Mouse (Mus musculus) forebrain, embryonic 14.5 days (tissue): ENCODE measurements at regions not wholly inside any gene's neighbourhood (a gene's known extent, or its start where the extent isn't known, plus 50 kb on each side); places are given as distances from the start of the nearest gene placed in this dataset.

ENCODE experiments used
- ATAC-seq: fragments of 200-750 bp; cut with Nextera tagmentation; 2 replicates; pipeline ENCODE4 v1.8.0; 2017; ENCODE audit warnings: mild to moderate bottlenecking, moderate library complexity
- DNase-seq: peaks from one replicate; pipeline ENCODE4 v3.0.0-alpha.2; 2015; ENCODE audit warnings: low spot score
- H3K27ac ChIP-seq: fragments of 300-500 bp; sonication (generic); 2 replicates; pipeline ENCODE4 v1.5.1; 2014; ENCODE audit warnings: low read depth, mild to moderate bottlenecking, control low read depth, low read length, moderate library complexity
- H3K27me3 ChIP-seq: fragments of 300-500 bp; sonication (generic); replicated peaks from 2 replicates; pipeline ENCODE4 v1.6.1; 2014; ENCODE audit warnings: low read length, control low read depth, mixed read lengths; ENCODE audit not compliant: control insufficient read depth, insufficient read depth
- H3K36me3 ChIP-seq: fragments of 300-500 bp; sonication (generic); 2 replicates; pipeline ENCODE4 v1.6.1; 2014; ENCODE audit warnings: low read length, control low read depth; ENCODE audit not compliant: control insufficient read depth, insufficient read depth
- H3K4me1 ChIP-seq: fragments of 300-500 bp; sonication (generic); 2 replicates; pipeline ENCODE4 v1.6.1; 2014; ENCODE audit warnings: antibody characterized with exemption, low read length, control low read depth; ENCODE audit not compliant: control insufficient read depth, insufficient read depth
- H3K4me2 ChIP-seq: fragments of 300-500 bp; sonication (generic); 2 replicates; pipeline ENCODE4 v1.6.1; 2014; ENCODE audit warnings: mild to moderate bottlenecking, control low read depth, low read length
- H3K4me3 ChIP-seq: fragments of 300-500 bp; sonication (generic); 2 replicates; pipeline ENCODE4 v1.5.1; 2014; ENCODE audit warnings: low read depth, low read length, control low read depth
- H3K9ac ChIP-seq: fragments of 300-500 bp; sonication (generic); 2 replicates; pipeline ENCODE4 v1.6.1; 2014; ENCODE audit warnings: mild to moderate bottlenecking, low read length, control low read depth, moderate library complexity
- H3K9me3 ChIP-seq: fragments of 300-500 bp; sonication (generic); replicated peaks from 2 replicates; pipeline ENCODE4 v1.6.1; 2016; ENCODE audit warnings: low read length, control low read depth, mixed read lengths; ENCODE audit not compliant: control insufficient read depth
- WGBS: fragments of 180-500 bp; shearing (Covaris S2); extraction: QIAGEN DNeasy Blood & Tissue Kit; methylation state at CpG from one replicate; pipeline ENCODE4 v1.1.7; 2014; 5-methylcytosine and 5-hydroxymethylcytosine counted together

GRCm38 (mm10) chr3:39313563-39313962, 426.8 kb downstream of the Fat4 start:
- Histone ChIP-seq H3K9ac (no peak overlapping the region), H3K4me3 (no peak overlapping the region), H3K9me3 (no peaks in the 10 kb centered on the region), H3K4me2 (no peak overlapping the region), H3K4me1 (no peaks in the 10 kb centered on the region), H3K27ac (no peak overlapping the region), H3K27me3 (no peaks in the 10 kb centered on the region), H3K36me3 (no peaks in the 10 kb centered on the region)
- WGBS: 52% methylated on average over 4 of the region's 4 CpGs
- no peak for DNase-seq
- no peak for ATAC-seq

DNA sequence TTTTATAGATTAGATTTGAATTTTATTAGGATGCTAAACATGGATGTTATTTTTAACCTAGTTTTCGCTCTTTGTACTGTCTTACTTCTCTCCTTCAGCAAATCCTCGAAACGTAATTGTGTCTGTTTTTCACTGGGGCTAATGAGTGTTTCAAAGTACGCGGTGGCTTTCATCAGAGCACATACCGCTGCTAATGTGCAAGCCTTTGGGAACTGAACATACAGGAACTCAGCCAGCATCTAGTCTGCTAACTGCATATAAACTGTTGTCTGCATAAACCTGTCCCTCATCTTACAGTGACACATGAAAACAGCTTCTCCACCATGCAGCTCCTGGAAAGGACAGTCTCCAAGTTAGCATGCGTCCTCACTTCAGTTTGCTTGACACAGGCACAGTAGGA, 434.1 kb downstream of the Fat4 start:
- ATAC-seq (no peak), DNase-seq (peak; percentile 54)
- no peak overlapping the region for H3K9ac ChIP-seq
- H3K9me3 ChIP-seq: no peaks in the 10 kb centered on the region
- H3K36me3 ChIP-seq: no peaks in the 10 kb centered on the region
- no peak overlapping the region for H3K27ac ChIP-seq
- 30% methylated on average over 7 of the region's 7 CpGs for WGBS
- no peaks in the 10 kb centered on the region for H3K27me3 ChIP-seq
- H3K4me2 ChIP-seq: no peak overlapping the region
- no peak overlapping the region for H3K4me3 ChIP-seq
- H3K4me1 ChIP-seq: no peaks in the 10 kb centered on the region

DNA sequence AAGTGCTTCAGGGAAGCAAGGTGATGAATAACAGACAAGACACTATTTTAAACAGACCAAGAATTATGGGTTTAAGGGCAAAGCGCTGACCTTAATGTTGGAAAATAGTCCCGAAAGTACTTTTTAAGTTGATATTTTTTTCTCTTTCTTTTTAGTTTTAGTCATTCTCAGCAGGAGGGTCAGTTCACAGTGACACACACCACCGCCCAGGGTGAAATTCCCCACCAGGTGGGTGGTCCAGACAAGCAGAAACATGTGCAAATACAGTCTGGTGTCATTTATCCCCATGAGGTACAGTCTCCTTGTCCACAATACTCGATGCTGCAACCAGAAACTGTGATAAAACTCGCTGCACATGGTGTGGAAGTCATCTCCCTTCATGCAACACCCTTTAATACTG, 435.5 kb downstream of the Fat4 start:
- no peak overlapping the region for H3K4me3 ChIP-seq
- 80% methylated on average over 5 of the region's 5 CpGs for WGBS
- H3K4me1 ChIP-seq: no peaks in the 10 kb centered on the region

GRCm38 (mm10) chr3:39335612-39336230, 449.0 kb downstream of the Fat4 start:
- WGBS: 64% methylated on average over 8 of the region's 8 CpGs
- H3K27ac ChIP-seq: no peak overlapping the region
- H3K4me1 ChIP-seq: peaks cover 2% of the 10 kb centered on the region; the same call in 1 of the 2 replicates
- no peak overlapping the region for H3K4me2 ChIP-seq
- no peaks in the 10 kb centered on the region for H3K36me3 ChIP-seq
- DNase-seq: no peak
- no peak overlapping the region for H3K4me3 ChIP-seq
- no peak overlapping the region for H3K9ac ChIP-seq
- 0 out of 2 replicates have a peak, but pooled peaks cover 3% of the 10 kb centered on the region for H3K9me3 ChIP-seq
- no peaks in the 10 kb centered on the region for H3K27me3 ChIP-seq
- no peak for ATAC-seq

More for the DNA sequence above, 435.5 kb downstream of the Fat4 start:
- H3K36me3 ChIP-seq: no peaks in the 10 kb centered on the region
- no peak overlapping the region for H3K4me2 ChIP-seq
- no peak for ATAC-seq
- no peaks in the 10 kb centered on the region for H3K27me3 ChIP-seq
- no peak overlapping the region for H3K27ac ChIP-seq
- H3K9ac ChIP-seq: no peak overlapping the region
- no peaks in the 10 kb centered on the region for H3K9me3 ChIP-seq
- DNase-seq: no peak

DNA sequence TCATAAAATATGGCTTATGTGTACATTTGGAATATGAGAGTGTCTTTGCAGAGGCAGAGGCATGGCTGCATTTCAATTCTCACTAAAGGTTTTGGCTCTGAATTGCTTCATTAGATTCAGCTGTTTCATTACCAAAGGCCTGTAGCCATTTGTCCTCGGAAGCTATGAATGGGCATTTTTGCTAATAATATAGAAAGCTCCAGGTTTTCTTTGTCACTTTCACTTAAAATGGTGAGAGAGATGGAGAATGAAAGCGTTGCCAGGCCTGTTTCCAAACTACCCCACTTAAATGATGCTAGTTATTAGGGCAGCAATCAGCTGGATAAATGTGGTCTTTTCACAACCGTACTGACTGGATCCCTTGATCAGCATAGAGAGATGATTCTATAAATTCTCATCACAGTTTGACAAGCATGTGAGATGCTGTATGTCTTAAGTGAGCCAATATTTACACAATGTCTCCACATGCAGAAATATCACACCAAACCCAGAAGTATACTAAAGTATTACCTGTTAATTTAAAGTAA, 454.5 kb downstream of the Fat4 start:
- H3K4me1 ChIP-seq: peaks cover 2% of the 10 kb centered on the region; the same call in 1 of the 2 replicates
- DNase-seq: peak; percentile 74
- no peaks in the 10 kb centered on the region for H3K36me3 ChIP-seq
- no peak overlapping the region for H3K4me3 ChIP-seq
- 19% methylated on average over 3 of the region's 3 CpGs for WGBS
- no peak overlapping the region for H3K9ac ChIP-seq
- no peak overlapping the region for H3K4me2 ChIP-seq
- no peaks in the 10 kb centered on the region for H3K27me3 ChIP-seq
- peak; percentile 44; the same call in 1 of the 2 replicates for ATAC-seq
- no peaks in the 10 kb centered on the region for H3K9me3 ChIP-seq
- no peak overlapping the region for H3K27ac ChIP-seq

GRCm38 (mm10) chr3:39344078-39344477, 457.3 kb downstream of the Fat4 start:
- WGBS: 61% methylated on average over 3 of the region's 3 CpGs
- H3K27ac ChIP-seq: no peak overlapping the region
- H3K36me3 ChIP-seq: no peaks in the 10 kb centered on the region
- no peaks in the 10 kb centered on the region for H3K9me3 ChIP-seq
- no peak overlapping the region for H3K9ac ChIP-seq
- H3K4me2 ChIP-seq: no peak overlapping the region
- H3K4me1 ChIP-seq: peaks cover 2% of the 10 kb centered on the region; the same call in 1 of the 2 replicates
- no peak overlapping the region for H3K4me3 ChIP-seq
- DNase-seq: no peak
- no peak for ATAC-seq
- H3K27me3 ChIP-seq: no peaks in the 10 kb centered on the region

DNA sequence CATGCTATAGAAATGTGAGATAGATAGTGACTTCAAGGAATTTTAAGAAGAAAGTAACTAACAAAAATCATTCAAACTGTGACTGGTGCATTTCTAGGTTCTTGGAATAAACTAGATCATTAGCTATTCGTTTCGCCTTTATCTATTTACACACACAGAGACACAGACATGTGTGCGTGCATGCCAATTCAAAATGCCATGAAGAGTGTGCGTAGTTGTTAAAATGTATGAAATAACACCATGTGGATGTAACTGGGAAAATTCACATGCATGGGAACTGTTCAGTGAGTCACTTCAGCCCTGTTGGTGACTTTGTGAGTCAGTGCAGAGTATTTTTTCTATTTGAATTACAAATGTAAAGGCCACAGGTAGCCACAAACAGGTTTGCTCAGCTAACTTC, 460.8 kb downstream of the Fat4 start:
- Histone ChIP-seq H3K9me3 (no peaks in the 10 kb centered on the region), H3K27me3 (no peaks in the 10 kb centered on the region), H3K4me3 (no peak overlapping the region), H3K4me1 (no peaks in the 10 kb centered on the region), H3K4me2 (no peak overlapping the region), H3K9ac (no peak overlapping the region), H3K36me3 (no peaks in the 10 kb centered on the region), H3K27ac (no peak overlapping the region)
- DNase-seq: peak; percentile 41
- WGBS: 86% methylated on average over 4 of the region's 4 CpGs
- no peak for ATAC-seq

- H3K36me3 ChIP-seq: no peaks in the 10 kb centered on the region
- no peak overlapping the region for H3K4me3 ChIP-seq
- no peak for ATAC-seq
- H3K4me2 ChIP-seq: no peak overlapping the region
- no peak for DNase-seq
- H3K9ac ChIP-seq: no peak overlapping the region
- no peaks in the 10 kb centered on the region for H3K27me3 ChIP-seq
- no peak overlapping the region for H3K27ac ChIP-seq
- H3K4me1 ChIP-seq: no peaks in the 10 kb centered on the region
- WGBS: 85% methylated on average over 2 of the region's 2 CpGs
- H3K9me3 ChIP-seq: no peaks in the 10 kb centered on the region
Measured at GRCm38 (mm10) chr3:39357012-39357411, 470.3 kb downstream of the Fat4 start.

DNA sequence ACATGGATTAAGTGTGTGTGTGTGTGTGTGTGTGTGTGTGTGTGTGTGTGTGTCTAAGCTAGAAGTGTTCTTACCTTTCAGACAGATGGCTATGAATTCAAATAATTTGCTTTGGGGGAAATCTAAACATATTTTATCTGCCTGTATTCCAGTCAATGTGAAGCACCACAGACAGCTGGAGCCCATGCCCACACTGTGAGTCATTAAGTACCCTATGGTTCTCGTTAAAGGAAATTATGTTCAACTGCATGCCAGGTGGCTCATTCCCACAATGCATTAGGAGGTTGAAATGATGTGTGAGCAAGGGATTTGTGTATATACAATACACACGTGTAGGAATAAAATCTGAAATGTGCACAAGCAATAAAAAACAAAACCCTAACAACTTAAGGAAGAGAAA, 473.5 kb downstream of the Fat4 start:
- DNase-seq (peak; percentile 46), ATAC-seq (peak; percentile 50; the same call in 1 of the 2 replicates)
- H3K4me2 ChIP-seq: no peak overlapping the region
- H3K36me3 ChIP-seq: no peaks in the 10 kb centered on the region
- H3K27me3 ChIP-seq: no peaks in the 10 kb centered on the region
- H3K9me3 ChIP-seq: no peaks in the 10 kb centered on the region
- no peak overlapping the region for H3K9ac ChIP-seq
- 24% methylated on average over 2 of the region's 2 CpGs for WGBS
- no peaks in the 10 kb centered on the region for H3K4me1 ChIP-seq
- H3K27ac ChIP-seq: no peak overlapping the region
- H3K4me3 ChIP-seq: no peak overlapping the region
